Comparison of ENCODE assay signal across 16 mouse cellular contexts in genomic region chr2:157328106-157328505, GRCm38 (mm10). TPM values are rescaled to one million over a fixed set of nuclear protein-coding genes. Genes with fewer than 3 reads are reported as not detected.
DNase-seq lines count a peak whose midpoint lies in the region; ATAC-seq and TF ChIP-seq lines count a peak whose summit lies in the region.
"Had no signal": no experiment of that assay in that cellular context is flagged by ENCODE, and none has a peak within 500 bp of the region (broad histone marks: within the 10 kb centered on the region; RNA-seq: fewer than 3 reads in every experiment).

No protein-coding gene starts in this region.

- H3K4me1 ChIP-seq in CH12.LX (ENCODE audit: control insufficient read depth in 1 of 2, insufficient read depth in 2 of 2) (no peaks in the 10 kb centered on the region), ES-E14 (ENCODE audit: control insufficient read depth in 2 of 2, insufficient read depth in 2 of 2, low read length in 2 of 2, poor library complexity in 1 of 2) (peaks cover 3 to 7% of the 10 kb centered on the region in 2 experiments; a peak in 2 of 4 replicates)
- H3K4me1 ChIP-seq in forebrain, embryonic 15.5 days: peaks cover 22% of the 10 kb centered on the region
- peaks cover 29% of the 10 kb centered on the region for H3K4me1 ChIP-seq in midbrain, embryonic 12.5 days
- H3K4me1 ChIP-seq: liver, embryonic 13.5 days had no signal

- H3K36me3 ChIP-seq in CH12.LX (replicated peaks in 1 of 2; ENCODE audit: control insufficient read depth in 1 of 2, insufficient read depth in 1 of 2, low read length in 1 of 2): peaks cover 38 to 82% of the 10 kb centered on the region in 2 experiments
- H3K36me3 ChIP-seq in ES-E14 (ENCODE audit: control insufficient read depth, insufficient read depth, low read length, poor library complexity, severe bottlenecking): peaks cover 28% of the 10 kb centered on the region
- peaks cover 30% of the 10 kb centered on the region for H3K36me3 ChIP-seq in forebrain, embryonic 15.5 days
- H3K36me3 ChIP-seq in midbrain, embryonic 12.5 days: peaks cover 43% of the 10 kb centered on the region

- 14% methylated on average over 5 of the region's 5 CpGs for WGBS in forebrain, embryonic 15.5 days
- 8% methylated on average over 5 of the region's 5 CpGs for WGBS in midbrain, embryonic 12.5 days

- dilution Hi-C loops in CH12.LX (cut with MboI; ENCODE audit: extremely low pct_ligation_motif_present, extremely low pct_unique_long_range_greater_than_20kb, low sequenced_read_pairs): no loop called here

- TF ChIP-seq POLR2A in CH12.LX (IDR thresholded peaks at IDR 0.05; ENCODE audit: low read depth, low read length): no peak; the same call in 1 of the 2 replicates

- peak; percentile 48 for ATAC-seq in forebrain, embryonic 15.5 days (replicated peaks)
- peak; percentile 59 for ATAC-seq in midbrain, embryonic 12.5 days (ENCODE audit: low FRiP score, low read depth)

- in situ Hi-C loops in CH12.LX (cut with MboI; ENCODE audit: low pct_ligation_motif_present, low pct_unique_long_range_greater_than_20kb, low sequenced_read_pairs): no loop called here
- in situ Hi-C loops in ES-E14 (cut with MboI; ENCODE audit: low sequenced_read_pairs in 2 of 2, unreplicated experiment in 2 of 2): no loop called here

- H3K9me3 ChIP-seq in CH12.LX (replicated peaks; ENCODE audit: low read length) (no peaks in the 10 kb centered on the region), ES-E14 (ENCODE audit: control insufficient read depth, insufficient read depth, low read depth, low read length) (peaks cover 2% of the 10 kb centered on the region; the same call in 1 of the 2 replicates)
- H3K9me3 ChIP-seq in forebrain, embryonic 15.5 days: no peaks in the 10 kb centered on the region
- no peaks in the 10 kb centered on the region for H3K9me3 ChIP-seq in midbrain, embryonic 12.5 days
- H3K9me3 ChIP-seq: heart, embryonic 13.5 days; liver, embryonic 13.5 days had no signal

- DNase-seq in CH12.LX (ENCODE audit: extremely low read depth) (no peak), ES-E14 (ENCODE audit: low read depth, low spot score) (no peak)
- DNase-seq in urinary bladder, adult 2 months (ENCODE audit: low spot score): no peak
- DNase-seq in spleen, postnatal 14 days (ENCODE audit: low spot score in 2 of 2): no peak
- no peak for DNase-seq in frontal cortex, postnatal 25 days (ENCODE audit: low spot score in 2 of 2)
- DNase-seq in spleen, postnatal 10 days (ENCODE audit: low spot score in 2 of 2): no peak
- DNase-seq: cerebellum, adult 2 months; gastrocnemius, postnatal 10 days; kidney, adult 18-20 months; liver, embryonic 13.5 days; lung, postnatal 14 days had no signal

- H3K4me3 ChIP-seq in CH12.LX (replicated peaks in 1 of 3; ENCODE audit: low read depth in 2 of 3, low read length in 2 of 3, poor library complexity in 1 of 3) (no peak overlapping the region), ES-E14 (ENCODE audit: insufficient read depth in 1 of 2, low read depth in 1 of 2, low read length in 2 of 2, poor library complexity in 1 of 2, severe bottlenecking in 1 of 2) (peak overlapping the region in 1 of 2 experiments; percentile 26; a peak in 1 of 4 replicates)
- no peak overlapping the region for H3K4me3 ChIP-seq in forebrain, embryonic 15.5 days
- H3K4me3 ChIP-seq in midbrain, embryonic 12.5 days: no peak overlapping the region
- H3K4me3 ChIP-seq: heart, embryonic 13.5 days; liver, embryonic 13.5 days had no signal

- H3K27ac ChIP-seq in CH12.LX (ENCODE audit: insufficient read depth, low read depth) (no peak overlapping the region), ES-E14 (ENCODE audit: insufficient read depth, low read depth, low read length, poor library complexity, severe bottlenecking) (peak overlapping the region; percentile 10; the same call in 1 of the 2 replicates)
- peak overlapping the region; percentile 66 for H3K27ac ChIP-seq in forebrain, embryonic 15.5 days (replicated peaks)
- H3K27ac ChIP-seq in midbrain, embryonic 12.5 days (replicated peaks): peak overlapping the region; percentile 81
- H3K27ac ChIP-seq: heart, embryonic 13.5 days; liver, embryonic 13.5 days had no signal

- H3K9ac ChIP-seq in CH12.LX (ENCODE audit: insufficient read depth, low read depth) (no peak overlapping the region), ES-E14 (ENCODE audit: insufficient read depth, low read depth, low read length, poor library complexity, severe bottlenecking) (no peak overlapping the region)
- H3K9ac ChIP-seq in forebrain, embryonic 15.5 days (replicated peaks): no peak overlapping the region
- no peak overlapping the region for H3K9ac ChIP-seq in midbrain, embryonic 12.5 days (replicated peaks)
- H3K9ac ChIP-seq: heart, embryonic 13.5 days; liver, embryonic 13.5 days had no signal

- no peaks in the 10 kb centered on the region for H3K79me2 ChIP-seq in CH12.LX (replicated peaks; ENCODE audit: control insufficient read depth, extremely low read depth, insufficient read depth, poor library complexity, severe bottlenecking)

- no peak for TF ChIP-seq RAD21 in CH12.LX (IDR thresholded peaks at IDR 0.05; ENCODE audit: low read depth, low read length)

- no peak for TF ChIP-seq CTCF in CH12.LX (conservative IDR thresholded peaks at IDR 0.05 in 1 of 2, IDR thresholded peaks at IDR 0.05 in 1 of 2; ENCODE audit: low read depth in 2 of 2, low read length in 2 of 2)

- no peak for TF ChIP-seq EP300 in CH12.LX (IDR thresholded peaks at IDR 0.05; ENCODE audit: low read length)

- no peak overlapping the region for H3K4me2 ChIP-seq in CH12.LX (ENCODE audit: insufficient read depth, low read depth, poor library complexity, severe bottlenecking)
- no peak overlapping the region for H3K4me2 ChIP-seq in forebrain, embryonic 15.5 days (replicated peaks)
- H3K4me2 ChIP-seq in midbrain, embryonic 12.5 days (replicated peaks): peak overlapping the region; percentile 18; the same call in 1 of the 2 replicates
- H3K4me2 ChIP-seq: heart, embryonic 13.5 days; liver, embryonic 13.5 days had no signal

- no peaks in the 10 kb centered on the region for H3K27me3 ChIP-seq in CH12.LX (replicated peaks)
- no peaks in the 10 kb centered on the region for H3K27me3 ChIP-seq in forebrain, embryonic 15.5 days
- H3K27me3 ChIP-seq in midbrain, embryonic 12.5 days: no peaks in the 10 kb centered on the region
- H3K27me3 ChIP-seq: heart, embryonic 13.5 days; liver, embryonic 13.5 days had no signal

TF ChIP-seq in CH12.LX, 34 proteins besides CTCF, POLR2A, EP300 and RAD21 (continues in another document):
- TF ChIP-seq NRF1 (IDR thresholded peaks at IDR 0.05; ENCODE audit: low read depth, low read length) (no peak), KAT2A (IDR thresholded peaks at IDR 0.05; ENCODE audit: insufficient replicate concordance, low read length) (no peak), ETS1 (conservative IDR thresholded peaks at IDR 0.05; ENCODE audit: low read depth, low read length) (no peak), POLR2AphosphoS2 (IDR thresholded peaks at IDR 0.05; ENCODE audit: low read depth, low read length) (0 out of 2 replicates have a peak, but pooled peaks have one; percentile 36), MAZ (IDR thresholded peaks at IDR 0.05; ENCODE audit: low read depth, low read length) (no peak), MAX (IDR thresholded peaks at IDR 0.05; ENCODE audit: low read length) (no peak), MEF2A (IDR thresholded peaks at IDR 0.05; ENCODE audit: borderline replicate concordance, low read depth, low read length) (no peak)

TF ChIP-seq in ES-E14, 5 proteins besides CTCF, POLR2A, EP300 and RAD21:
- TF ChIP-seq ZNF384 (IDR thresholded peaks at IDR 0.05; ENCODE audit: low read depth, low read length): no peak
- TF ChIP-seq MAFK (IDR thresholded peaks at IDR 0.05; ENCODE audit: insufficient read depth, low read depth, low read length): no peak
- no peak for TF ChIP-seq ZC3H11A (IDR thresholded peaks at IDR 0.05; ENCODE audit: borderline replicate concordance, low read depth, low read length)
- TF ChIP-seq CHD2 (IDR thresholded peaks at IDR 0.05; ENCODE audit: low read depth, low read length): no peak
- TF ChIP-seq HCFC1 (IDR thresholded peaks at IDR 0.05; ENCODE audit: borderline replicate concordance, insufficient read depth, low read length): no peak
TF ChIP-seq in ES-E14: peak in this region for 0.

RNA-seq across cellular contexts. Expression of gene Ghrh, which starts 19.2 kb away (rescaled TPM):
- total RNA-seq in CH12.LX (2012; rRNA removed) (not detected in 2 replicates), CH12.LX (2014; rRNA removed) (not detected in 2 replicates), ES-E14 (2012; rRNA removed) (not detected in 2 replicates)
- polyA plus RNA-seq in CH12.LX (2012; ENCODE audit: insufficient read length, low read depth): not detected in 2 replicates
- 1.5 and 2.0 TPM in 2 replicates for polyA plus RNA-seq in forebrain, embryonic 15.5 days (2015; fragmentation: Nextera tagmentation; extraction: Ambion mirVana)
- polyA plus RNA-seq in midbrain, embryonic 12.5 days (2016; fragmentation: Nextera tagmentation; extraction: Ambion mirVana): 1.0 and 1.1 TPM in 2 replicates
- polyA plus RNA-seq in urinary bladder, adult 2 months (2012; rRNA removed): not detected in 2 replicates
- total RNA-seq: gastrocnemius, postnatal 10 days; left cerebral cortex, postnatal 14 days had no signal
- polyA plus RNA-seq: heart, embryonic 13.5 days; liver, embryonic 13.5 days; stomach, embryonic 14.5 days had no signal

RNA-seq across cellular contexts. Expression of gene Manbal, which starts 39.3 kb away (rescaled TPM):
- total RNA-seq in CH12.LX (2012; rRNA removed): 15.4 and 17.0 TPM in 2 replicates
- total RNA-seq in CH12.LX (2014; rRNA removed): 10.8 and 13.7 TPM in 2 replicates
- 21.7 and 29.4 TPM in 2 replicates for polyA plus RNA-seq in CH12.LX (2012; ENCODE audit: insufficient read length, low read depth)
- total RNA-seq in ES-E14 (2012; rRNA removed): 39.4 and 44.9 TPM in 2 replicates
- 105 TPM in 2 replicates for polyA plus RNA-seq in forebrain, embryonic 15.5 days (2015; fragmentation: Nextera tagmentation; extraction: Ambion mirVana)
- 66.5 and 75.6 TPM in 2 replicates for polyA plus RNA-seq in midbrain, embryonic 12.5 days (2016; fragmentation: Nextera tagmentation; extraction: Ambion mirVana)
- 115 and 117 TPM in 2 replicates for polyA plus RNA-seq in urinary bladder, adult 2 months (2012; rRNA removed)

RNA-seq across cellular contexts. Expression of gene Mroh8, which starts 48.8 kb away (rescaled TPM):
- 0.25 TPM in 2 replicates for total RNA-seq in CH12.LX (2012; rRNA removed)
- 0.16 TPM in 1 of 2 replicates, not detected in the other for total RNA-seq in CH12.LX (2014; rRNA removed)
- polyA plus RNA-seq in CH12.LX (2012; ENCODE audit: insufficient read length, low read depth): 0.25 and 0.41 TPM in 2 replicates
- total RNA-seq in ES-E14 (2012; rRNA removed): 0.48 and 0.58 TPM in 2 replicates
- polyA plus RNA-seq in forebrain, embryonic 15.5 days (2015; fragmentation: Nextera tagmentation; extraction: Ambion mirVana): 0.52 and 0.53 TPM in 2 replicates
- 0.42 and 0.72 TPM in 2 replicates for polyA plus RNA-seq in midbrain, embryonic 12.5 days (2016; fragmentation: Nextera tagmentation; extraction: Ambion mirVana)
- polyA plus RNA-seq in urinary bladder, adult 2 months (2012; rRNA removed): 0.07 and 0.25 TPM in 2 replicates

RNA-seq across cellular contexts. Expression of gene Rpn2, which starts 49.3 kb away (rescaled TPM):
- total RNA-seq in CH12.LX (2012; rRNA removed): 336 and 350 TPM in 2 replicates
- 277 and 301 TPM in 2 replicates for total RNA-seq in CH12.LX (2014; rRNA removed)
- 255 and 296 TPM in 2 replicates for polyA plus RNA-seq in CH12.LX (2012; ENCODE audit: insufficient read length, low read depth)
- 422 and 655 TPM in 2 replicates for total RNA-seq in ES-E14 (2012; rRNA removed)
- polyA plus RNA-seq in forebrain, embryonic 15.5 days (2015; fragmentation: Nextera tagmentation; extraction: Ambion mirVana): 184 and 187 TPM in 2 replicates
- 222 and 226 TPM in 2 replicates for polyA plus RNA-seq in midbrain, embryonic 12.5 days (2016; fragmentation: Nextera tagmentation; extraction: Ambion mirVana)
- polyA plus RNA-seq in urinary bladder, adult 2 months (2012; rRNA removed): 185 and 189 TPM in 2 replicates
